Mouse (Mus musculus) myocyte (in vitro differentiated cells): ENCODE measurements around the gene Fam208a.

Source experiments
- CEBPB ChIP-seq: IDR thresholded peaks from 2 replicates; pipeline ENCODE4 v1.6.1; 2011; ENCODE audit warnings: mild to moderate bottlenecking, moderate library complexity; ENCODE audit not compliant: poor library complexity, insufficient read depth, severe bottlenecking
- E2F4 ChIP-seq: IDR thresholded peaks from one replicate; pipeline ENCODE4 v1.6.1; 2011; ENCODE audit warnings: mild to moderate bottlenecking, control low read depth, moderate library complexity; ENCODE audit not compliant: insufficient read depth
- MAX ChIP-seq: IDR thresholded peaks from one replicate; pipeline ENCODE4 v1.6.1; 2011; ENCODE audit warnings: low read depth, mild to moderate bottlenecking, control low read depth
- MYOD1 ChIP-seq, 3 experiments: IDR thresholded peaks; one replicate each; pipeline ENCODE4 v1.6.1; 2011; ENCODE audit warnings: control low read depth in 2 of 3, low read depth in 2 of 3, mild to moderate bottlenecking in 2 of 3, moderate library complexity in 1 of 3; ENCODE audit not compliant: insufficient read length in 2 of 3, control insufficient read depth in 1 of 3
- MYOG ChIP-seq, 3 experiments: IDR thresholded peaks; one replicate each; pipeline ENCODE4 v1.6.1; 2011; ENCODE audit warnings: control low read depth in 2 of 3, low read depth in 2 of 3, mild to moderate bottlenecking in 2 of 3; ENCODE audit not compliant: insufficient read length in 2 of 3, control insufficient read depth in 1 of 3, insufficient read depth in 1 of 3
- POLR2A ChIP-seq: IDR thresholded peaks from one replicate; pipeline ENCODE4 v1.6.1; 2011; ENCODE audit warnings: low read depth, mild to moderate bottlenecking, control low read depth, moderate library complexity; ENCODE audit not compliant: insufficient read length
- POLR2AphosphoS2 ChIP-seq: IDR thresholded peaks from one replicate; pipeline ENCODE4 v1.6.1; 2011; ENCODE audit warnings: low read depth, control low read depth; ENCODE audit not compliant: insufficient read length
- REST ChIP-seq: IDR thresholded peaks from one replicate; pipeline ENCODE4 v1.6.1; 2011; ENCODE audit warnings: mild to moderate bottlenecking, control low read depth, moderate library complexity; ENCODE audit not compliant: insufficient read depth, insufficient read length
- SRF ChIP-seq: IDR thresholded peaks from one replicate; pipeline ENCODE4 v1.6.1; 2011; ENCODE audit warnings: low read depth; ENCODE audit not compliant: control insufficient read depth, insufficient read length
- TCF12 ChIP-seq: IDR thresholded peaks from one replicate; pipeline ENCODE4 v1.6.1; 2011; ENCODE audit warnings: mild to moderate bottlenecking, control low read depth; ENCODE audit not compliant: poor library complexity, insufficient read depth, severe bottlenecking
- TCF3 ChIP-seq: IDR thresholded peaks from one replicate; pipeline ENCODE4 v1.6.1; 2011; ENCODE audit warnings: low read depth, control low read depth; ENCODE audit not compliant: insufficient read length
- USF1 ChIP-seq: IDR thresholded peaks from one replicate; pipeline ENCODE4 v1.6.1; 2011; ENCODE audit warnings: low read depth, mild to moderate bottlenecking, control low read depth, moderate library complexity

DNA sequence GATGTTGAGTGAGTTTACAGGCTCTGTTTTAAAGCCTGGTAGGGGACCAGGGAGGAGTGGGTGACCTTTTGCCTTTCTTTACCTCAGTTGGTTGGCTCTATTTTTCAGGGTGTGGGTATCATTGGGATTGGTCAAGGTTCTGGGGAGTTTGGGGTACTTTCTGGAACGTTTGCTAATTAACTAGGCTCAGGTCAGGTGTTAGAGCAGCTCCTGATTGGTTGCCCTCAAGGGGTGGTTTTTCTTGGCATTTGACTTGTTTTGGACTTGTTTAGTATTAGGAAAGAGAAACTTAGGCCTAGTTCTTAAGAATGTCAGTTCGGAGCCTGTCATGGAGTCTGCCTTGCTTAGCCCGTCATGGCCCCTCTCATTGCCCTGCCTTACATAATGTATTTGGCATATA is 8.2 kb downstream of the Fam208a start:
- TF ChIP-seq MYOD1 (IDR thresholded peaks at IDR 0.05; ENCODE audit: control insufficient read depth in 1 of 3, insufficient read length in 2 of 3, low read depth in 2 of 3) (no peak), POLR2A (no peak), E2F4 (no peak), MAX (no peak), TCF3 (no peak), TCF12 (no peak), USF1 (no peak), CEBPB (no peak), MYOG (IDR thresholded peaks at IDR 0.05; ENCODE audit: control insufficient read depth in 1 of 3, insufficient read depth in 1 of 3, insufficient read length in 2 of 3, low read depth in 2 of 3) (no peak), POLR2AphosphoS2 (no peak), SRF (no peak), REST (no peak)
